Mouse (Mus musculus): Measurements from ENCODE around the gene Vezt. TPM values are rescaled to one million over a fixed set of nuclear protein-coding genes. Genes with fewer than 3 reads are reported as not detected.

Gene Vezt
- total RNA-seq, 2 experiments from 2014 or later, result 21.5 to 22.1 TPM

DNA sequence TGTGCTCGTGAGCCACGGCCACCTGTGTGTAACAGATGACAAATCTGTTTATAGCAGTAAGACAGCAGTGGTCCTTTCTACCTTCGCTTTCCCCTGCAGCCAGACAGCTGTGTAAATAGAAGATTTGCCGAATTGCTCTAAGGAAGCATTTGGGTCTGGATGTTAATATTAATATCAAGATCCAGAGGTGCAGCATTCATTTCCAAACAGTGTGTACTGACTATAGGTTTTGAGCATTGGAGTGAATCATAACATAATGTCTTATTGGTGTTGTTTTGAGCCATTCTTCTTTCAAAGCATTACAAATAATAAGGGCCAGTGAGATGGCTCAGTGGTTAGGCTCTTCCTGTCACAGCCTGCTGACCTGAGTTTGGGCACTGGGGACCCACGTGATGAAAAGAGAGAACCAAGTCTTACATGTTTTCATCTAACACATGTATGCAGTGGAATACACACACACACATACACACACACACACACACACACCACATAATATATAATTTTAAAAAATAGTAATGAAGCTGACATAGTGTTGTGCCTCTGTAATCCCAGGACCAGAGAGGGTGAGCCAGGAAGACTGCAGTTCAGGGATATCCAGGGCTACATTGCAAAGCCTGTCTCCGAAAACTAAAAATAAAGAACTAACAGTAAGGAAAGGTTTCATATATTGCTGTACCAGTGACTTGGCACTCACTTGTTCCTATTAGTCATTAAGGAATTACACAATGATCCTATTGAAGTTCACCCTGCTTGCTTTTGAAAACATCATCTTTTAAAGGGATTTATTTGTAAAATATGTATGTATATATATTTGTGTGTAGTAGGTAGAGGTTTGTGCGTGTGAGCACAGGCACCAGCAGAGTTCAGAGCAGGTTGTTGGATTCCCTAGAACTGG lies 3.0 kb upstream of the Vezt start:
- DNase-seq (ENCODE audit: low spot score in 2 of 2), result no peak

DNA sequence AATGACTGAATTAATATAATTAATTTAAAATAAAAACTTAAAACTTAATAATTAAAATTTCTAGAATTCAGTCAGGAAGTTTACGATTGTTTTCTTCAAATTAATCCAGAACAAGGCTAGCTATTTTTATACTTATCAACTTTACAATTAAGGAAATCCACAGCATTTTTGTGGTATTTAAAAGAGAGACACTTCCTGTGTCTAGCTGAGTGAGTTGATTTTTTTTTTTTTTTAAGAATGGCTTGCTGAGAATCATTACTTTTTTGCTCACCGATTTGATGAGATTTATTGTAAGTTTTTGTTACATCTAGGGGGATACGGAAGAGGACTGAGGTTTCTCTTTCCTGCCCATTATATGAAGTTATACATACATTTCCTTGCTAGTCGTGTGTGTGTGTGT lies 2.0 kb upstream of the Vezt start:
- no peak for DNase-seq (ENCODE audit: low spot score in 2 of 2)

DNA sequence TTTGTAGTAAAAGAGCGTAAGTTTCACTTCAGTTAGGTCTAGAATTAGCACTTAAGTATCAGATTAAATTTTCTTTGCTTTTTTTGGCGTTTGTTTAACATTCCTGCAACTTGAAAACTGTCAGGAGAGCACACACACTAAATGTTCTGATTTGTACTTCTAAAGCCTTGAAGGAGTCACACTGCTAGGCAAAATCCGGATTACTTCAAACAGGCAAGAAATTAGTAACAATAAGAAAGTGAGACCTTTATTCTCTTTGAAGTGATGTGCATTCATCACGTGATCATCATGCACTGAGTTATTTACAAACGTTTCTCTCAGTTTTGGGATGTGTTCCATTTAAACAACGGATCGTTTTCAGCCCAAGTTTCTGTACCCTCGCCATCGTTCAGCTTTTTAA lies 1.6 kb upstream of the Vezt start:
- DNase-seq (ENCODE audit: low spot score in 2 of 2), result no peak

GRCm38 (mm10) chr10:94036375-94036758 lies 750 bp upstream of the Vezt start:
- DNase-seq (ENCODE audit: low spot score in 2 of 2), result no peak

- DNase-seq (ENCODE audit: low spot score in 2 of 2), result peak in 1 of 2 experiments; percentile 63
Measured at GRCm38 (mm10) chr10:94034876-94035657, 550 bp downstream of the Vezt start.

GRCm38 (mm10) chr10:94031164-94031563 lies 4.5 kb downstream of the Vezt start:
- no peak for DNase-seq (ENCODE audit: low spot score in 2 of 2)

DNA sequence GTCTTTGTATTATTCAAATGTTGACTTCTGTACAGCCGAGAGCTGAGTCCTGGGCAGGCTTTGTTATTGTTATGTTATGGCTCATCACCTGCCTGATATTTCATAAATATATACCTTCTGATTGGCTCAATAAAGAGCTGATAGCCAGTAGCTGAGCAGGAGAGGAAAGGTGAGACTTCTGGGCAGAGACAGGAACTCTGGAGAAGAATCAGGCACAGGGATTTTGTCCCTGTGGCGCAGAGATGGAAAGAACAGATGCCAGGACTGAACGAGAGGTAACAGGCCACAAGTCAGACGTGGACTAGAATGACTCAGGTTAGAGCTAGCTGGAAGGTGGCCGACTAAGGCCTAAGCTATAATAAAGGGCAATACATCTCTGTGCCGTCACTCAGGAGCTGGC lies 7.1 kb downstream of the Vezt start:
- no peak for DNase-seq (ENCODE audit: low spot score in 2 of 2)

GRCm38 (mm10) chr10:94025079-94025478 lies 10.5 kb downstream of the Vezt start:
- no peak for DNase-seq (ENCODE audit: low spot score in 2 of 2)

GRCm38 (mm10) chr10:94021059-94021458 lies 14.6 kb downstream of the Vezt start:
- no peak for DNase-seq (ENCODE audit: low spot score in 2 of 2)

DNA sequence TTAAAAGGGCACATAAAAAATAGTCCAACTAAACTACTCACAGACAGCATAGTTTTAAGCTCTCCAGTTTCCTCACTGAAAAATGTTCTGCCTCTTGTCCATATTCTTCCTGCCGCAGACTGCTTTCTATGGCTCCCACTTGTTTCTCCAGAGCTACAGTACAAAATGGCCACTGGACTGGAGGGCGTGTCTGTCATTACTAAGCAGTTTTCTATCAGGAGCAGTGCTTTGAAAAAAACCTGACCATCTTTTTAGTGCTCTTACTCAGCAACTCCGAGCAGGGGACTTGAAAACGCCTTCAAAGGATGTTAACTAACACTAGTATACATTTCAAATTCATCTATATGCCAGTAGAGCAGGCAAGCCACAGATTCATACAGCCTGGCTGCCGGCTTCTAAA lies 15.0 kb downstream of the Vezt start:
- no peak for DNase-seq (ENCODE audit: low spot score in 2 of 2)

DNA sequence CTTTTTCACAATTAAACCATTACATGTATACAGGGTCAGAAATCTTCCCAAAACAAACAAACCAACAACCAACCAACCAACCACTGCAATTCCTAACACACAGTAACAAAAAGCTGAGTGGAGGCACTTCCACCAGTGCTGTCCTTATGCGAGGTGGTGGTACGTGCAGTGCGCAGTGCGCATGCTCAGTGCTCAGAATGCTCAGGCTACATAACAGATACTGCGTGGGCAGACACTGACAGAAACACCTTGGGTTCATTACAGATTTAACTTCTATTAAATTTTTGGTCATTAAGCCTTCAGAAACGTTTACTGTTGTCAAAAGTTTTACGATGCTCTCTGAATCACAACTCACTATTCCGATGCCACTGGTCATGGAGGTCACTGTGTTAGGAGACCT lies 18.2 kb downstream of the Vezt start:
- DNase-seq (ENCODE audit: low spot score in 2 of 2), result no peak

- no peak for DNase-seq (ENCODE audit: low spot score in 2 of 2)
Measured at GRCm38 (mm10) chr10:94014200-94014599, 21.4 kb downstream of the Vezt start.

GRCm38 (mm10) chr10:94013196-94013595 lies 22.4 kb downstream of the Vezt start:
- peak; percentile 31 to 54 for DNase-seq (ENCODE audit: low spot score in 2 of 2)

GRCm38 (mm10) chr10:94011024-94011423 lies 24.6 kb downstream of the Vezt start:
- no peak for DNase-seq (ENCODE audit: low spot score in 2 of 2)

- DNase-seq (ENCODE audit: low spot score in 2 of 2), result no peak
Measured at GRCm38 (mm10) chr10:94009991-94010679, 25.5 kb downstream of the Vezt start.

- no peak for DNase-seq (ENCODE audit: low spot score in 2 of 2)
Measured at GRCm38 (mm10) chr10:94008356-94008755, 27.3 kb downstream of the Vezt start.

GRCm38 (mm10) chr10:94000223-94000622 lies 35.4 kb downstream of the Vezt start:
- no peak for DNase-seq (ENCODE audit: low spot score in 2 of 2)

DNA sequence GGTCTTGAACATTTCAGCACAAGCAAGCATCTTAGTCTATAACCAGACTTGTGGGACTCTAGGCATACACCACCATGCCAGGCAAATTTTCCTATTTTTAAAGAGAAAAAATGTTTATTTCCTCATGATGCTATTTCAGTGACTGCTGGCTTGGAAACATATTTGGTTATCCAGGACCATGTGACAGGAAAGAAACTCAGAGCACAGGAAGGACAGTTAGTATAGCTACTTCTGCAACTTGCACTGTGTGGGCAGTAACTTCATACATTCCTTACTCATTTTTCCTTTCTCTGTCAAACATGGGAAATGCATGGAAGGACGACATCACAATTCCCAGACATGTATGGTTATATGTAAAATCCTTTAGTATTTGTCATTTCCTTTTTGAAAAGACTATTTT lies 36.3 kb downstream of the Vezt start:
- no peak for DNase-seq (ENCODE audit: low spot score in 2 of 2)

DNA sequence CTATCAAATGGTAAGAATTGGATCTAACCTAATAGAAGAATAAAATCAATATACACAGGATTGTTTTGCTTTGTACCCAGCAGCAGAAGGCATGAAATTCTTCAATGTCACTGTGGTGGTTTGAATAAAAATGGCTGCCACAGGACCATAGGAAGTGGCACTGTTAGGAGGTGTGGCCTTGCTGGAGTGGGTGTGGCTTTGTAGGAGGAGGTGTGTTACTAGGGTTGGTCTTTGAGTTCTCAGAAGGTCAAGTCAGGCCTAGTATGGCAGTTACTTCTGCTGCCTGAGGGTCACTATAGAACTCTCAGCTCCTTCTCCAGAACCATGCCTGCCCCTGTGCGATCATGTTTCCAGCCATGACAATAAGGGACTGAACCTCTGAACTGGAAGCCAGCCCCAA lies 40.5 kb downstream of the Vezt start:
- DNase-seq (ENCODE audit: low spot score in 2 of 2), result no peak

GRCm38 (mm10) chr10:93994136-93994535 lies 41.5 kb downstream of the Vezt start:
- DNase-seq (ENCODE audit: low spot score in 2 of 2), result no peak

- DNase-seq (ENCODE audit: low spot score in 2 of 2), result no peak
Measured at GRCm38 (mm10) chr10:93985357-93985756, 50.3 kb downstream of the Vezt start.

- no peak for DNase-seq (ENCODE audit: low spot score in 2 of 2)
Measured at GRCm38 (mm10) chr10:93969306-93969705, 66.3 kb downstream of the Vezt start.
